Mouse (Mus musculus) retina, embryonic 14.5 days (tissue): ENCODE measurements around the gene Rtn4.
A peak's percentile ranks its signal among the peaks of the same experiment; 100 is the strongest.
"Not testable (repeated sequence)": the region's sequence is repeated elsewhere in the genome, so short reads cannot be mapped to it uniquely, and the experiment has no call there.

Experiments used
- DNase-seq: peaks from one replicate; pipeline ENCODE4 v3.0.0-alpha.2; 2015; ENCODE audit warnings: low spot score

Rtn4 gene

DNA sequence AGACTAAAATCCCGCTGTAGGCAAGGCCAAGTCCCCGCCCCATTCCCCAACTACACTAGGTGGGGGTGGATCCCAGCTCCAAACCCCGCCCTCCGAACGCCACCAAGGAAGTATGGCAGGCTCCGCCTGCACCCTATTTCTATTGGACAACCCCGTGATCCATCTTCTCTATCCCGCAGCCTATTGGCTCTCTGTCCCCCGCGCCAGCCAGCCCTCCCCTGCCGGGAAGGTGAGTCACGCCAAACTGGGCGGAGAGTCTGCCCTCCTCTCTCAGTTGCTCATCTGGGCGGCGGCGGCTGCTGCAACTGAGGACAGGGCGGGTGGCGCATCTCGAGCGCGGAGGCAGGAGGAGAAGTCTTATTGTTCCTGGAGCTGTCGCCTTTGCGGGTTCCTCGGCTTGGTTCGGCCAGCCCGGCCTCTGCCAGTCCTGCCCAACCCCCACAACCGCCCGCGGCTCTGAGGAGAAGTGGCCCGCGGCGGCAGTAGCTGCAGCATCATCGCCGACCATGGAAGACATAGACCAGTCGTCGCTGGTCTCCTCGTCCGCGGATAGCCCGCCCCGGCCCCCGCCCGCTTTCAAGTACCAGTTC is at the start of gene Rtn4:
Gene Rtn4, plus strand, starts transcription at position 265 of the 590 bp plus-strand sequence.
- DNase-seq = peak; percentile 95

DNA sequence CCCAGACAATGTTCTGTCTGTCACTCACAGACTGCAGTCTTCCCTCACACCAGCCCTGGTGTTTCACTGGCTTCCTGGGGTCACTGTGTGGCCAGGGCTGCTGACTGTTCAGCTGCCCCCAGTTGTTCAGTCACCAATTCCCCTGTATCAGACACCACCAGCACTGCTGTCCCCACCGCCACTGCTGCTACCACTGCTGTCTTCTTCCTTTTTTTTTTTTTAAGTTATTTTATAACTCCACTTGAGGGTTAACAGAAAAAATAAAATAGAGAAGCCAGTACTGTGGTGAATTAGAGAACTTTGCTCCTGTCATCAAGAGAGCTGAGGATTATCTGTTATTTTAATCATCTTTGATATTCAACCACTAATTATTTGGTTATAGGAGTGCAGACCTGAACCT is 48.3 kb upstream of the Rtn4 start:
- DNase-seq = no peak

DNA sequence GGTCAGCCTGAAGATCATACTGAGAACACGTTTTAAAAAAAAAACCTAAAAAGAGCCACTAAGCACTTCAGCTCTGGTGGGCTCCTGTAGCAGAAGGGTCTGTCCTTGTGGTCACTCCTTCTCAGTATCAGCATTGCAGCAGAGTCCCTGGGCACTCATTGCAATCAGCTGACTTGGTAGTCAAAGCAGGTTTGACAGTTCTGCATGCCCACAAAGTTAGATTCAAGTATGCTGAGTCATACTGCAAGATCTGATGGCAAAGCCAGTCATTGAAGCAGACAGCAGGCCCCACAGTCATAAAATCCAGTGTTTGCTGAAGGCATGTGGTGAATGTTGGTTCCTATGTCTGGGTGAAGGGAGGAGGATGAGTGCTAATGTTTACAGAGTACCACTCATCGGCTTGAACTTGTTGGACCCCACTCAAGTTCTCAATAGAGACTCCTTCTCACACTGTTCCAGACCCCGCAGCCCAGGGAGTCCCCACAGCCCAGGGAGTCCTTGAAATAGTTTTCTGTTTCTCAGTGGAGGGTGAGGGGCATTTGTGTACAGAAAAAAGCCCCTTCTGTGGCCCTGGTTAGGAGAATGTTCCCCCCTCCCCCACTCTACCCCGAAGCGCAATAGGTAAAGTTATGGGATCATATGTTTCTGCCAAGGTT is 47.2 kb upstream of the Rtn4 start:
- DNase-seq = no peak

DNA sequence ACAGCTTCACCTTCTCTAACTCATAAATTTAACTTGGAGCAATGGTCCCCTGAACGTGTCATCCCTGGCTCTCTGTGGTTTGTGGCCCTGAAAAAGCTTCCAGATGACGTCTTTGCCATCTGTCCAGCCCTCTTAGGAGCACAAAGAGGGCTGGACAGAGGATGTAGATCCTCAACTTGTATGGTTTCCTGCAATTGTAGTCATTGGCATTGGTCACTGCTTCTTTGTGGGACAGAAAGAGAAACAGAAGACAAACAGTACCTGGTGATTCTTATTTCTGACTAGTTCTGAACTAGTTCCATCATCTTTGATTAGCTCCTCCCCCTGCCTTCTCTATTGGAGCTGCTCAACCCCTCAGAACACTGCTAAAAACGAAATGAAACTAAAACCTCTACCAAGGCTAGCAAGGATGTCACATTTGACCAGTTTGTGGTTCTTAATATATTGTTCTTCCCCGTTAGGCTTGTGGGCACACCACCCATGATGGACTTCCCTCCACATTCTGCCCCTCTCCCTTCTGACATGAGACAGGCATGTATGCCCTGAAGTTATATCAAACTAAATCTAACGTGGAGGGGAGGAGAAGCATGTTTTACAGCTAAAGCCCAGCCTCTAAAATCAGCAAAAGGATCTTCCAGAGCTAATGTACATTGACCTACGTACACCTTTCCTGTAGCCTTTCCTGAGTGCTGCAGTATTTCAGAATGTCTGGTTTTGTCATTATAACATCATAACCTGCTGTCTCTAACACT is 45.0 kb upstream of the Rtn4 start:
- no peak for DNase-seq

DNA sequence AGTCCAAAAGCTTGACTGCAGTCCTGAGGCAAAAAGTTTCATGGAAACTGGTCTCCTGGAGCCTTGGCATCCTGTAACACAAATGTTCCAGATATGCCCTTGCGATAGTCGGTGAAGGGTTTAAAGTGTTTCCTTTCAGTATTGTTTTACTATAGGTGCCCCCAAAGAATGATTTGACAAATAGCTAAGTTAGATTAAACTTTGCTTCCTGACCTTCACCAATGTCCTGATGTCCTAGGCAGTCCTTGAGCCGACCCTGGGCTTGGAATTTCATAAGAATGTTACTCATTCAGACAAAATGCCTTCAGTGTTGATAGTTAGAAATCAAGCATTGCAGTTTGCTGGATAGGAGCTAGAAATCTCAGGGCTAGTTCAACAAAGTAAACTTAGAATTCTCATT is 37.4 kb upstream of the Rtn4 start:
- DNase-seq = not testable (repeated sequence)

DNA sequence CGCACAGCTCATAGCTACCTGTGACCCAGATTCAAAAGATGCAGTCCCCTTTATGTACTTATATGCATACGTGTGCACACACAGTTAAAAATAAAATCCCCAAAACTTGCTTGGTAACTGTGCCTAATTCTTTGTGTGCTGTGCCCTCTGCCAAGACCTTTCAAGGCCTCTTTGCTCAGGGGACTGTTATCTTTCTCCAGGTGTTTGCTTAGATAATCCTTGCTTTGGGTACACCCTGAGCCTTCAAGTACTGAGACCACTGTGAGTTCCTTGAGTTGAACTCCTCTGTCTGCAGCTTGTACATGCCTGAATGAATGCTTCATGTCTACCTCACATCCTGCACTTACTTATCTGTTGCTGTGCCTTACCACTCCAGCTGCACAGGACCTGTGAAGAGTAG is 32.0 kb upstream of the Rtn4 start:
- DNase-seq = no peak

DNA sequence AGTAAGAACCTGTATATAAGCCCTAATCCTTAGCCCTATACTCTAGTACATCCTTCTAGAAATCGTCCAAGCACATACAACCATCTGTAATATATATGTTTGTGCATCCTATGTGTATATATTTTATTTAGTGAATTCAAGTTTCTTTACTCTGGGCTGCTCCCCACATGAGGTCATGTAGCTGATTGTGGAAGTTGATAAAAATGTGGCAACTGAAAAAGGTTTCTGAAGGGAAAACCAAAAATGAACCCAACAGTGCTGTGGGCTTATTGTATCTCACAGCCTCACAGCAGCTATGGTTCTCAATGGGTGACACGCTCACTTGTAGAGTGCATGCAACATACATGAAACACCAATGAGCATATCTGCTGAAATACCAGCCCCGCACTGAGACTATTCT is 25.1 kb upstream of the Rtn4 start:
- no peak for DNase-seq

DNA sequence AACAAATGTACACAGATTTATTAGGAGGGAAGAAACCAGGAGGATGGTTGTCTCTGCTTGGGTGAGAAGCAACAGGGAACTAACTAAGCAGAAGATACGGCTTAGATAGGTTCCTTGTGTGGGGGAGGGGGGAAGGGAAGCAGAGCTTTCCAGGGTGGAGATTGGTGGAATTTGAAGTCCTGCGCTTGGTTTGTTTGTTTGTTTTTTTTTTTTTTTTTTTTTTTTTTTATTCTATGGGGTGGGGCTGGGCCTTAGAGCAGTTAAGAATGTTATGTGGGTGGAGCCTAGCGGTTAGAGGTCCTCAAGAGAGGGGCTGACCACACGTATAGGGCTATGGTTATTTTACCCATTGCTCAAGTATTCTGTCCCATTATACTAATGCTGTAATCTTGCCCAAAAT is 23.0 kb upstream of the Rtn4 start:
- DNase-seq = no peak

DNA sequence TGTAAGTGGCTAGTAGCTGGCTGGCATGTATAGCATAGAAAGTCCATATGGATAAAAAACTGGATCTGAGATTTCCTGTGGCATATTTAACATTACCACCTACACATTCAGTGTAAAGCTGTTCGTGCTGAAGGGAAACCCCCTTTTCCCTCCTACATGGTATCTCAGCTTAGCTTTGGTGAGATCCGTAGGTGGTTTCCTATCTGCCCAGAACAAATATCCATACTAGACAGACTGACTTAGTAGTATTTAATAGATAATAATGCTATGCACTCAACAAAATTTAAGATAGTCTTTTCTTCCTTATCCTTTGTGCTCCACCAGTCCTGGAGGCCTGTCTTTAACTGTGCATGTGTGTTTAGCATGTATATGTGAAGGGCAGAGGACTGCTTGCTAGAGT is 19.4 kb upstream of the Rtn4 start:
- no peak for DNase-seq

DNA sequence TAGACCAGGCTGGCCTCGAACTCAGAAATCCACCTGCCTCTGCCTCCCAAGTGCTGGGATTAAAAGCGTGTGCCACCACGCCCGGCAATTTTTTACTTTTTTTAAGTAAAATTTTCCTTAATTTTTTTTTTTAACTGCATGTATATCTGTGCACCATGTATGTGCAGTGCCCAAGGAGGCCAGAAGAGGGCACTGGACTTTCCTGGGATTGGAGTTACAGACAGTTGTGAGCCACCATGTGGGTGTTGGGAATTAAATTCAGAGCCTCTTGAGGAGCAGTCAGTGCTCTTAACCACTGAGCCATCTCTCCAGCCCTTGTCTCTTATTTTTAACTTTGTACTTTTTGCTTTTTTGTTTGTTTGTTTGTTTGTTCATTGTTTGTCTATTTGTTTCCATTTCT is 16.0 kb upstream of the Rtn4 start:
- no peak for DNase-seq

DNA sequence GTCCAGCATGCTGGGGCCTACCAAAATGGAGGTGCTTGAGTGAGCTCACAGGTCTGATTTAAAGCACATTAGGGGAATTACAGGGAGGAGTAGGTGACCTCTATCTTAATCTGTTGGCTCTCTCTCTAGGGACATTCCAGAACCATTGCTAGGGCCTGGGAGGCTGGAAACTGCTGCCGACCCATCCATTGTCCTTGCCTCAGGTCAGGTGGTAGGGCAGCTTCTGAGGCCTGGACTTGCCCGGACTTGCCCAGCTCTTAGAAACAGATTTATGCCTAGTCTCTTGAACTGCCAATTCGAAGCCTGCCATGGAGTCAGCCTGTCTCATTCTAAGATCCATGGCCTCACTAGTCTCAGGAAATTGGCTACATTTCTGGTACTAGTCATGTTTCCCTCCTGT is 12.8 kb upstream of the Rtn4 start:
- DNase-seq = no peak

DNA sequence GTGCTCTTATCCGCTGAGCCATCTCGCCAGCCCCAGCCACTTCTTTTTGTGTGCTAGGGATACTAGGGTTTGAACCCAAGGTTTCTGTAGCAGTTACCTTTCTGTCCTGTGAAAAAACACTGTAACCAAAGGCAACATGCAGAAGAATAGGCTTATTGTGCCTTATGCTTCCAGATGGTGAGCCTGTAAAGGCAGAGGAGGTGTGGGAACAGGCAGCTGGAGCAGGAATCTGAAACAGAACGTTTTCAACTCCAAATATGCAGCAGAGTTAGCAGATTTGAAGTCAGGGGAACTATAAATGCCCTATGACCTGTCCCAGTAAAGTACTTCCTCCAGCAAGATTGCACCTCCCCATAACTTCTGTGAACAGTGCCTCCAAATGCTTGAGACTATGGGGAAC is 12.0 kb upstream of the Rtn4 start:
- no peak for DNase-seq

DNA sequence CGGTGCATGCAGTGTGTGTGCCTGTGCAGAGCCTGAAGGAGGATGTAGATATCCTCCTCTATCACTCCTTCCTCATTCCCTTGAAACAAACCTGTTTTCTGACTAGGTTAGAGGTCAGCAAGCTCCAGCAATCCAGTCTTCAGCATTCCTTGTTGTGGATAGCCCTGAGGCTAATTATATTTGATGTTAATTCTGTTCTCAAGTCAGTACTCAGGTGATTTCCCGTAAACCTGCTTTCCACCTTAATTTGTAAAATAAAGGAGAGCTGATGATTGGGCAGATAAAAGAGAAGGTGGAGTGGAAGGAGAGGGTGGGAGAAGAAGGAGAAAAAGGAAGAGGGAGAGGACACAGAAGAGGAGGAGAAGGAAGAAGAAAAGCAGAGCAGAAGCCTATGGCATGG is 8.5 kb upstream of the Rtn4 start:
- no peak for DNase-seq

DNA sequence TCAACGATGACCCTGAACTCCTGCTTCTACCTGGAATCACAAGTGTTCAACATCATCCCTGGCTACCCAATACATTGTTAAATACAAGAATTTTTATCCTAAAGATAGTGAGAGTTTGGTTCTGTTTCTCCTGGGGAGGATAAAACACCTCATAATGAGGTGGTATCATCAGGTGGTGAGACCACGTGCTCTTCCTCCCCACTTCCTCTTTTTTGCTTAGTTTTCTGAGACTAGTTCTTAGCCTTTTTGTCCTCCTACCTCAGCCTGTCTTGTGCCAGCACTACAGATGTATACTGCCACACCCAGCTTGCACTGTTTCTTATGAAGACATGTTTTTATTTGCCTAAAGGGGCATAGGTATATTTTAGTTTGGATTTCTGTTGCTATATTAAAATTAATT is 6.6 kb upstream of the Rtn4 start:
- DNase-seq = no peak

DNA sequence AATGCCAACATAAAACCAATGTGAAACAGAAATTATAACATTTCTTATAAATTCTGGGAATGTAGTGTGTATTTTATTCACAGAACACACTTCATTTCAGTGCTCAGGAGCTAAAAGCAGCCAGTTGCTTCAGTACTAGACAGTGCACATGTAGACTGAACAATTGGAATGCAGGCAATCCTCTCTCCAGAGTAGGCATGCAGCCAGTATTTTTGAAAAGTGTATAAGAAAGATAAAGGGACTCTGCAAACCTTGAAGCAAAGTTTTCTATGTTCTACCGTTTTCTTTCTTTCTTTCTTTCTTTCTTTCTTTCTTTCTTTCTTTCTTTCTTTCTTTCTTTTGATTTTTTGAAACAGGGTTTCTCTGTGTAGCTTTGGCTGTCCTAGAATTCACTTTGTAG is 1.2 kb upstream of the Rtn4 start:
- no peak for DNase-seq

DNA sequence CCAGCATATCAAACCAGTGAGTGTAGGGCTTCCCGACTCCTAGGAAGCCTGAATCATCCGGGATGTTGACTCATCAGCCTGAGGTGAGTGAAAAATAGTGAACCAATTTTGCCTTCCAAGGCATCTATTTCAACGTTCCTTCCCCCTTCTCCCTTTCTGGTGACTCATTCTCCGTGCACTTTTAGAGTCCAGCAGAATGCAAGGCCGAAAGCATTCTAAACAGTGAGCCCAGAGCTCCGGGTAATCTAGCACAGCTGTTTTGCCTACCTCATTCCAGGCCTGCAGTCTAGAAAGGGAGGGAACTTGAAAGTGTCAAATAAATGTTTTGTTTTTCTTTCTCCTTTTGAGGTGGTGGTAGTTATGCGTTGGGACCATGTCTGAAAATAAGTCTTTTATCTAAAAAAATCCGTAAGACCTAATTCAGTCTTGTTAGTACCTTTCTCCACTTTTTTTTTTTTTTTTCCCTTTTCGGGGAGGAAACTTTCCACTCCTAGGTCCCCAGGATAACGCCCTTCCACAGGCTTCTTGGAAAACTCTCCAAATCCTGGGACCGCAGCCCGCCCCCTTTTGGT is 550 bp upstream of the Rtn4 start:
- no peak for DNase-seq

DNA sequence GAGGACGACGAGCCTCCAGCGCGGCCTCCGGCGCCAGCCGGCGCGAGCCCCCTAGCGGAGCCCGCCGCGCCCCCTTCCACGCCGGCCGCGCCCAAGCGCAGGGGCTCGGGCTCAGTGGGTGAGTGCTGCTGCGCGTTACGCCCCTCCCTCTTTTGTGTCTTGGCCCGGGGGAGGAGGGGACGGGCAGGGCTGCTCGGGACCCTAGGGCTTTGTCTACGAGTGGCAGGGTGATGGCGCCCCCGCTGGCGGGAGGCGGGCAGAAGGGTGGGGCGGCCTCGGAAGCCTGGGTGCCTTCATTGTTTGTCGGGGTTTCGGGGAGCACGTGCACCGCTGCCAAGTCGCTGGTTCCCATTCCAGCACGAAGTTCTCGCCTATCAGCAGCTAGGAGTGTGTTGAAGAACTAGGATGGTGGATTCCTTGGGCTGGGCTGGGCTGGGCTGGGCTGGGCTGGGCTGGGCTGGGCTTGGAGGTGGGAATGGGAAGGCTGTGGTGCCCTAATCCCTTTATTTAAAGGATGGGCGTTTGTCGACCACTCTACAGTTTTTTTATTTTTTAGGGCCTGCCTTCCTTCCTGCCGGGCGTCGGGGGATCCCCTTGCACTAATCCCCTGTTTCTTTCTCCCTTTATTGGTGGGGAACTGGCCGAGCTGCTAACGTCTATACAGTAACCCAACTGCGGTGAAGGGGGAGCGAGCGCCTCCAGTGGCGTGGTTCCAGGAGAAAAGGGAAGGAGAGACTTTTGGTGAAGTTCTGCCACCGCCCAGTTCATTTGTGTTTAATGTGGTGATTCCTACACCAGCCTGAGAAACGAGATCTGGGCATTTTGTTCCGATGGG is 1.0 kb downstream of the Rtn4 start:
- peak; percentile 88 for DNase-seq

DNA sequence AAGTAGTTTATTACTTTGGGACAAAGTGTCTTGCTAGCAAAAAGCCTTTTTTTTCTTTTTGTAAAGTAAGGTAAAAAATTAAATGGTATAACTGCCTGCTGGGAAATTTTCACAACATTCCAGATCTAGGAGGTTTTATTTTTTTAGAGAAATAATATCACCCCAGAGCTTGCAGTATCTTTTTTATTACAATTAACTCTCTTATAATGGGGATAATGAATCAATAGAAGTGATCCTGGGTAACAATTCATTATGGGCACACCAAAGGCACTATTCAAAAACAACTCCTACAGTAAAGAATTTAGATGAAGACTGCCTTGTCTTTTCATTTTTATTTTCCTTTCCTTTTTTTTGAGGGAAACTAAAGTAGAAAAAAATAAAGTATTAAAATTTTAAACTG is 2.0 kb downstream of the Rtn4 start:
- DNase-seq = no peak

DNA sequence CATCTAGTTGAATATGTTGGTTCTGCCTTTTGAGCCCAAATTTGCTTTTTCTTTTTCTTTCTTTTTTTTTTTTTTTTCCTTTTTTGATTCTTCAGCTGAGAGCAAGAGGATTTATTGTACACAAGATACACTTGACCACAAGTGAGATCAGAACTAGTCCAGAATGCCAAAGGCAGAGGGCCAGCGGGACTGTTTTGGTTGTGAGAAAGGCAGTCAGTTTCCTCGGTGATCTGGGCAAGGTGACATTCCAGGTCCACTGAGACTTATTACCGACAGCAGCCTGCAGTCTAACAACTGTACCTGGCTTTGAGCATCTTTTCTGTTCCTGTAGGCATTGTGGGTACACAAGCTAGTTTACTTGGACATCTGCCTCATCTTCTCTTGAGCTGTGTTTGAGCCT is 10.0 kb downstream of the Rtn4 start:
- no peak for DNase-seq

DNA sequence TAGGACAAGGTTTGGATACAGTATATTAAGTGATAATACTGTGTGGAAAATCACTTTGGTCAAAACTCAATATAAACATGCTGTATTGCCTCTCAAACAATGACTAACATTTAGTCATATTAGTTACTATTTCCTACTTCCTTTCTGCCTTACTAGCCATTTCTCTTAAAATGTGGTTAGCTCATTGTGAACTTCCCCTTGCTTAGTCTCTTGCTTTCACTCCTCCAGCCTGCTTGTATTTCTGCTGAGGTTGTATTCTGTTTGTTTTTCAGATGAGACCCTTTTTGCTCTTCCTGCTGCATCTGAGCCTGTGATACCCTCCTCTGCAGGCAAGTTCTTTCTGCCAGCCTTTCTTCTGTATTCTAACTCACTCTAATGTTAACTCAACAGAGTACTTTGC is 12.5 kb downstream of the Rtn4 start:
- DNase-seq = no peak

DNA sequence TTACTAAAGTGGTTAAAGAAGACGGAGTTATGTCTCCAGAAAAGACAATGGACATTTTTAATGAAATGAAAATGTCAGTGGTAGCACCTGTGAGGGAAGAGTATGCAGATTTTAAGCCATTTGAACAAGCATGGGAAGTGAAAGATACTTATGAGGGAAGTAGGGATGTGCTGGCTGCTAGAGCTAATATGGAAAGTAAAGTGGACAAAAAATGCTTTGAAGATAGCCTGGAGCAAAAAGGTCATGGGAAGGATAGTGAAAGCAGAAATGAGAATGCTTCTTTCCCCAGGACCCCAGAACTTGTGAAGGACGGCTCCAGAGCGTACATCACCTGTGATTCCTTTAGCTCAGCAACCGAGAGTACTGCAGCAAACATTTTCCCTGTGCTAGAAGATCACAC is 14.1 kb downstream of the Rtn4 start:
- DNase-seq = no peak

DNA sequence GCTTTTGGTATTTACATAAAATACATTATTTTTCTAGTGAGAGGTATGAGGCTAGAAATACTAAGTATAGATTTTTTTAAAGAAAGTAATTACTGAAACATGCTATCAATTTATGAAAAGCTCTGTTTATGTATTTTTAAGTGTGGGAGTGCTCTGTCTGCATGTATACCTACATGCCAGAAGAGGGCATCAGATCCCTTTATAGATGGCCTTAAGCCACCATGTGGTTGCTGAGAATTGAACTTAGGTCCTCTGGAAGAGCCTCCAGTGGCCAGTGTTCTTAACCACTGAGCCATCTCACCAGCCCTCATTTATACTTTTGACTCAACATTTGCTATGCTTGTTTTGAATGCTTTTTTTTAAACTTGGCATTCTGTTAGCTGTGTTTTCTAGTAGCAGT is 16.8 kb downstream of the Rtn4 start:
- DNase-seq = peak; percentile 31
